Mouse (Mus musculus) kidney, postnatal 10 days (tissue): ENCODE measurements around the gene Slc24a2.

Source experiments
- DNase-seq: peaks from one replicate; pipeline ENCODE4 v3.0.0; 2021; ENCODE audit warnings: mixed read lengths

Slc24a2 gene

GRCm38 (mm10) chr4:86948794-86949193, 281.5 kb downstream of the Slc24a2 start:
- DNase-seq, result no peak

GRCm38 (mm10) chr4:86943296-86943695, 287.0 kb downstream of the Slc24a2 start:
- DNase-seq, result no peak

- DNase-seq, result peak; percentile 58
These were observed 287.6 kb downstream of the Slc24a2 start for GRCm38 (mm10) chr4:86942656-86943055.

GRCm38 (mm10) chr4:86936706-86937105, 293.6 kb downstream of the Slc24a2 start:
- DNase-seq, result no peak

GRCm38 (mm10) chr4:86936217-86936616, 294.1 kb downstream of the Slc24a2 start:
- no peak for DNase-seq
